Mouse (Mus musculus): ENCODE measurements around the gene Gm20695. TPM values are rescaled to one million over a fixed set of nuclear protein-coding genes. Genes with fewer than 3 reads are reported as not detected.

The Gm20695 gene
- total RNA-seq, 2 experiments from 2014 or later, result 0.41 TPM; not detected in 1

GRCm38 (mm10) chr16:3891621-3892295 lies 7.3 kb downstream of the Gm20695 start:
- intact Hi-C loops (cut with DNase I), result no loop called here
- DNase-seq (ENCODE audit: low spot score in 2 of 2), result peak in 1 of 2 experiments; percentile 54

DNA sequence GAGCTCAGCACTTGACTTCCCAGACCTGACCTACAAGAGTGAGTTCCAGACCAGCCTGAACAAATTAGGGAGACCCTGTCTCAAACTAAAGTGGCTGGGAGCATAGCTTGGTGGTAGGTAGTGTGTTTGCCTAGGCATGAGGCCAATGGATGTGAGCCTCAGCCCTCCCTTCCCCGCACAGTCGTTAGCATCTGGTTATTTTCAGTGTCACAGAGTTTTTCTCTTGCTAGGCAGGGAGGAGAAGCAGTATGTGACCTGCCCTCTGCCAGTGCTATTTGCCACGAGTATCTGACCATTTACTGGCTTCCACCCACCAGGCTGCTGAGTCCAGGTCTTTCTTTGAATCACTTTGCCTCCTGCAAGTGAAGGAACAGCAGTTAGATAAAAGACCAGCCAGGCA lies 9.3 kb downstream of the Gm20695 start:
- intact Hi-C loops (cut with DNase I), result no loop called here

GRCm38 (mm10) chr16:3895173-3895792 lies 10.8 kb downstream of the Gm20695 start:
- no peak for DNase-seq (ENCODE audit: low spot score in 2 of 2)

More for the DNA sequence above, 9.3 kb downstream of the Gm20695 start:
- DNase-seq (ENCODE audit: low spot score in 2 of 2), result no peak

GRCm38 (mm10) chr16:3896046-3896445 lies 11.6 kb downstream of the Gm20695 start:
- DNase-seq (ENCODE audit: low spot score in 2 of 2), result no peak
- intact Hi-C loops (cut with DNase I), result no loop called here

More at GRCm38 (mm10) chr16:3895173-3895792, 10.8 kb downstream of the Gm20695 start:
- intact Hi-C loops (cut with DNase I), result no loop called here

DNA sequence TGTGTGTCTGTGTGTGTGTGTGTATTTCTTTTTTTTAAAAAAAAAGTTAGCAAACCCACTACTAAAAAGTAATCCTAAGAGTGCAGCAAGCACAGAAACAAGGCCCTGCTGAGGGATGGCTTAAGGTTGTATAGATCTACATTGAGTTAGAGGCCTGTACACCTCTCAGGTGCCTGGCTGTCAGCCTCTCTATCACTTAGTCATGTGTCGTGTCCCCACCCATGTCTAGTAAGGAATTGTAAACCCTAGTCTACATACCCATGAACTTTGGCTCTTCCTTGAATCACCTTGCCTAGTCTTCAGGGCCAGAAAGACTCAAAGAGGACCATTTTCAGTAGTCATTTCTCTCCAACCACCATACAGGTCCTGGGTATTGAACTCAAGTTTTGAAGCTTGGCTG lies 12.1 kb downstream of the Gm20695 start:
- no peak for DNase-seq (ENCODE audit: low spot score in 2 of 2)
- intact Hi-C loops (cut with DNase I), result no loop called here

DNA sequence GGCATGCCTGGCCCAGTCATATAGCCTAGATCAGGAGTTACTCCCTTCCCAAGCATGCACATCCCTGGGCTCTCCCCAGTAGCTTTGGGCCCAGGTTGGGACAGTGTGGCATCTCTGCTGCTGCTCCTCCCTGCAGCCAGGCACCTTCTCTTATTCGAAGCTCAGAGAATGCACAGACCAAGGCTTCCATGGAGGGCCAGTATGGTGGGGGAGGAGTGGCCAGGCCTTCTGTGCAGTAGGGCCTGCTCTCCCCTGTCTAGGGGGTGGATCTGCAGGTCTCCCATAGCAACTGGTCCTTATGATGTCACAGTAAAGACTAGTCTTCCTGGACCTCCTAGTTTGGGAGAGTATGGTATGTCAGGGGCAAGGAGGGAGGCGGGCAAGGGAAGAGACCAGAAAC lies 23.0 kb downstream of the Gm20695 start:
- DNase-seq (ENCODE audit: low spot score in 2 of 2), result no peak
- intact Hi-C loops (cut with DNase I), result no loop called here

DNA sequence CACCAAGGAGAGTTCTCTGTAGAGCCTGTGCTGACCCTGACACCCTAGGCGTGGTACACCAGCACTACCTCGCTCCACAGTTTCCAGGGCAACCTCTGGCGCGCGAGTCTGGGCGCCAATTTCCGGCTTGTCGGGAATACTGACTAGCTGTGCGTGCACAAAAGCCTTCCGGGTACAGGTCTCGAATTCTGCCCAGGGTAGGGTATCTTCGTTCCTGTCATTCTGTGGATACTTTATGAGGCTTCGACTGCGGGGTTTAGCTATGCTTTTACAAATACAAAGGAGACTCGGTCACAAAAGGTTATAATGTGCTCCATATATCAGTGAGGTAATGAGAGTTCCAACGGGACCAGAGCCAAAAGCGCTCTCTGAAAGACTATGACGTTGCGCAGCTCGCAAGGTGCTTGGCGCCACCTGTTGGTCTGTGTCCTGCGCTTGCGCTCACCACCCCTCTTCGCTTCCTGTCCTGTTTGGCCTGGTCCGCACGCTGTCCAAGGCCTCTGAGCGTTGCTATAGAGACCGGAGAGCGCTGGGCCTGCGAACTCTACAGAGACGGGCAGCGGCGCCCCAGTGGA lies 24.2 kb downstream of the Gm20695 start, which contains the start of the genes 1700037C18Rik and Cluap1:
Gene 1700037C18Rik (minus strand): TSS at position 153 of the 575 bp plus-strand sequence.
Gene Cluap1 (plus strand): TSS at position 265 of the 575 bp plus-strand sequence.
- DNase-seq (ENCODE audit: low spot score in 2 of 2), result peak; percentile 96 to 97
- intact Hi-C loops (cut with DNase I), result loop anchor here (2.0 kb wide), 2 partner anchors 24 to 94 kb away; partner anchors contain the start of genes Gm20695, Slx4 and Zfp597

GRCm38 (mm10) chr16:3909118-3909517 lies 24.7 kb downstream of the Gm20695 start:
- intact Hi-C loops (cut with DNase I), result loop anchor here (2.0 kb wide), 2 partner anchors 24 to 94 kb away; partner anchors contain the start of genes Gm20695, Slx4 and Zfp597
- no peak for DNase-seq (ENCODE audit: low spot score in 2 of 2)

- intact Hi-C loops (cut with DNase I), result no loop called here
- DNase-seq (ENCODE audit: low spot score in 2 of 2), result no peak
Measured at GRCm38 (mm10) chr16:3920756-3921155, 36.3 kb downstream of the Gm20695 start.

GRCm38 (mm10) chr16:3923515-3923914 lies 39.1 kb downstream of the Gm20695 start:
- intact Hi-C loops (cut with DNase I), result no loop called here
- DNase-seq (ENCODE audit: low spot score in 2 of 2), result no peak

- intact Hi-C loops (cut with DNase I), result no loop called here
Measured at GRCm38 (mm10) chr16:3923966-3924365, 39.5 kb downstream of the Gm20695 start.

DNA sequence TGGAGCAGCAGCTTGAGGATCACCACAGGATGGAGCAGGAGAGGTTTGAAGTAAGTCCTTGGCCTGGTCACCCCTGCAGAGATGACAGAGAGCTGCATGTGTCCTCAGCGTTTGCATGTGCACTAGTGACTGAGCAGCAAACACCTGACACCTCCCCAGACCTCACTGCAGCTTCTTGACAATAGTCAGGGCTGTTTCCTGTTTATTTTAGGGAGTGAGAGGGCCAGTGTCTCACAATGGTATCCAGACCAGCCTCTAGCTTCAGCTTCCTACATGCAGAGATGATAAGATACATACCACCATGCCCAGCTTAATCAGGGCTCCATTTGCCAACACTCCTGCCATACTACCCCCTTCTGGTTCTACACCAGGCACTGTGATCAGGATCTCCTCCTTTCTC lies 44.1 kb downstream of the Gm20695 start:
- no peak for DNase-seq (ENCODE audit: low spot score in 2 of 2)
- intact Hi-C loops (cut with DNase I), result no loop called here

More at GRCm38 (mm10) chr16:3923966-3924365, 39.5 kb downstream of the Gm20695 start:
- no peak for DNase-seq (ENCODE audit: low spot score in 2 of 2)

- intact Hi-C loops (cut with DNase I), result no loop called here
- peak; percentile 16 to 24 for DNase-seq (ENCODE audit: low spot score in 2 of 2)
Measured at GRCm38 (mm10) chr16:3929151-3929550, 44.7 kb downstream of the Gm20695 start.

DNA sequence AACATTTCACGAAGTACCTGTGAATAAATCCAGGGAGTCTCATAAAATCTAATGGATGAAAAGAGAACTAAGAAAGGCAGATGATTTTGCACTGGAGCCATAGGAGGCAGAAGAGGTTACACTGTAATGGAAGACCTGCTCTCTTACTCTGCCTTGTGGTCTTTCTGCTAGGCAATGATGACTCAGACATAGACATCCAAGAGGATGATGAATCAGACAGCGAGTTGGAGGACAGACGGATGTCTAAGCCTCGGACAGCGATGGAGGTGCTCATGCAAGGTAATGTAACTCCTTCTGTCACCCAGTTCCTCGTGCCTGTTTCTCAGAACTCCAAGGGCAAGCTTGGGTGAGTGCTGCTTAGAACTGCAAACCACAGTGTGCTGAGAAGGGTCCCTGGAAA lies 49.1 kb downstream of the Gm20695 start:
- peak in 1 of 2 experiments; percentile 20 for DNase-seq (ENCODE audit: low spot score in 2 of 2)

DNA sequence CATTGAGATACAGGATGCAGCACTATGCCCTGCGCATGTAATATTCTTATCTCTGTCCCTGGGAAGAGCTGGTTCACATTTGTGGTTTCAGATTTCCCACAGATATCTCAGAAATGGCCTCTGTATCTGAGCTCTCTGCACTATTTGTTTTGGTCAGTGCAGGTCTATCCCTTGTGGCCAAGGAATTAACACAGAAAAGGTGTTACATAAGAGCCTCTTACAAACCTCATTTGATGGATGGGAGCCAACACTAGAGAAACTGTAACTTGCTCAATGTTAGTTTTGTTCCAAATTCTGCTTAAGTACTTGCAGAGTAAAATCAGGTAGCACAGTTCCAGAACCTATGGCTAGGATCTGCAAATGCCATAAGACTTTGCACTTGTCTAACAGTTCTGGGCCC lies 49.6 kb downstream of the Gm20695 start:
- intact Hi-C loops (cut with DNase I), result no loop called here
- DNase-seq (ENCODE audit: low spot score in 2 of 2), result no peak

More for the DNA sequence above, 49.1 kb downstream of the Gm20695 start:
- intact Hi-C loops (cut with DNase I), result no loop called here

DNA sequence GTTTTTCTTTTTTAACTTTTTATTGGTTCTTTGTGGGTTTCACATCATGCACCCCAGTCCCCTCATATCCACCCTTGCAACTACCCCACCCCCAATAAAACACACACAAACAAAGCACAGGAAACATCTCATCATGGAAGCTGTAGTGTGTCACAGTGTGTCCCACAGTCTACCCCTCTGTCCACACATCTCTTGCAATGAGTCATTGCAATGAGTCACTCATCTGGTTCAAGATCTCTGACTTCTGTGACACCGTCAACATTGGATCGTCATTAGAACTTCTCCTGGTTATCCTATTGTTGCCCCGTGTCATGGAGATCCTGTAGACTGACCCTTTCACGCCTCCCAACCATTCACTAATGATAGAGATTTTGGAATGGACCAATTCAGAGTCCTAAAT lies 50.3 kb downstream of the Gm20695 start:
- no peak for DNase-seq (ENCODE audit: low spot score in 2 of 2)
- intact Hi-C loops (cut with DNase I), result no loop called here

GRCm38 (mm10) chr16:3951141-3951540 lies 66.7 kb downstream of the Gm20695 start:
- intact Hi-C loops (cut with DNase I), result no loop called here
- DNase-seq (ENCODE audit: low spot score in 2 of 2), result no peak

- intact Hi-C loops (cut with DNase I), result no loop called here
- DNase-seq (ENCODE audit: low spot score in 2 of 2), result peak; percentile 14 to 46
Measured at GRCm38 (mm10) chr16:3956369-3956768, 71.9 kb downstream of the Gm20695 start.

DNA sequence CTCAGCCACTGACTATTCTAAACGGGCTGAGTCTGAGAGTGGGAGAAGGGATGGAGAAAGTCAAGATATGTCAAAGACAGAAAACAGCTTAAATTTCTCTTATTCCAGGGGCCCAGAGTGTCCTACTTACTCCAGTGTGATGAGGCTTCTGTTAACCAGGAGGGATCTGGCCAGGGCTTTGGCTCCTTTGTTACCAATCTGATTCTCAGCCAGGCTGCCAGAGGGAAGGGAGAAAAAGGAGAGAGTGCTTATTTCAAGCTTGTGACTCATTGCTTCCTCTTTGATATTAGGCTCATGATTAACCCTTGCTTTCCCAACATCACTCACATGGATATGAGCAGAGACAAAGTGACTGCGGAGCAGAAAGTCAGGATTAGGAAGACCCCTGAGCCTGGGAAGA lies 74.8 kb downstream of the Gm20695 start:
- DNase-seq (ENCODE audit: low spot score in 2 of 2), result no peak

DNA sequence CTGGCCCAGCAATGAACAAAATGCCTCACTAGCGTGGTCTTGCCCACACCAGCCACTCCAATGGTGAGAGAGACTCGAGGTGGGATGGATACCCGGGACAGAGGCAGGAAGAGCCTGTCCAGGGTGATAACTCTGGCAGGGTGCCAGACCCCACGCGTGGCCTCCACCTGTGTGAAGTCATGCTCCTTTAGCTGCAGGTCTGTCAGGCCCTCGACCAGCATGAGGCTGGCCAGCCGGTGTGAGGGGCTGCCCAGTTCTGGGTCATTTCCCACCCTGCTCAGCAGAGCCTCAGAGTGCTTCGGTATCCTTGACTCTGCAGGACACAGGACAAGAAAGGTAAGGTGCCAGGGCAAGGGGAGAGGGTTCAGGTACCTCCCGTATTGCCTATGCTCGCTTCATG lies 80.5 kb downstream of the Gm20695 start:
- intact Hi-C loops (cut with DNase I), result no loop called here
- no peak for DNase-seq (ENCODE audit: low spot score in 2 of 2)

More for the DNA sequence above, 74.8 kb downstream of the Gm20695 start:
- intact Hi-C loops (cut with DNase I), result no loop called here
